Mouse (Mus musculus) MEL (cell line): ENCODE results near the gene Glrp1.

Experiments used
- CTCF ChIP-seq, 3 experiments: IDR thresholded peaks in 2 of 3; conservative IDR thresholded peaks in 1 of 3; 2 replicates each; pipeline ENCODE4 v1.5.1; 2011 to 2012; ENCODE audit warnings: low read length in 3 of 3, low read depth in 2 of 3, mild to moderate bottlenecking in 2 of 3, improper control_type of control experiment in 1 of 3, inconsistent platforms in 1 of 3, mixed read lengths in 1 of 3, moderate library complexity in 1 of 3; ENCODE audit not compliant: control insufficient read depth in 1 of 3, insufficient read depth in 1 of 3, poor library complexity in 1 of 3, severe bottlenecking in 1 of 3
- EP300 ChIP-seq, 2 experiments: IDR thresholded peaks; 2 replicates each; pipeline ENCODE4 v1.6.1; 2011; ENCODE audit warnings: improper control_type of control experiment in 2 of 2, low read length in 2 of 2, low read depth in 1 of 2, mild to moderate bottlenecking in 1 of 2
- GATA1 ChIP-seq: IDR thresholded peaks from 2 replicates; pipeline ENCODE4 v1.6.1; 2011; ENCODE audit warnings: low read depth, low read length, improper control_type of control experiment
- HCFC1 ChIP-seq: IDR thresholded peaks from 2 replicates; pipeline ENCODE4 v1.6.1; 2012; ENCODE audit warnings: low read depth, mild to moderate bottlenecking, inconsistent platforms, low read length, improper control_type of control experiment, moderate library complexity
- NRF1 ChIP-seq: IDR thresholded peaks from 2 replicates; pipeline ENCODE4 v1.6.1; 2014; ENCODE audit warnings: low read depth, mild to moderate bottlenecking, inconsistent platforms, low read length, improper control_type of control experiment, moderate library complexity; ENCODE audit not compliant: poor library complexity, insufficient read depth, severe bottlenecking
- SMC3 ChIP-seq: IDR thresholded peaks from 2 replicates; pipeline ENCODE4 v1.6.1; 2011; ENCODE audit warnings: low read depth, low read length, improper control_type of control experiment
- USF2 ChIP-seq, 2 experiments: IDR thresholded peaks; 2 replicates each; pipeline ENCODE4 v1.6.1; 2011 to 2012; ENCODE audit warnings: improper control_type of control experiment in 2 of 2, low read length in 2 of 2, borderline replicate concordance in 1 of 2, inconsistent platforms in 1 of 2, low read depth in 1 of 2, mild to moderate bottlenecking in 1 of 2; ENCODE audit not compliant: insufficient read depth in 1 of 2
- ZC3H11A ChIP-seq: IDR thresholded peaks from 2 replicates; pipeline ENCODE4 v1.6.1; 2012; ENCODE audit warnings: low read depth, mild to moderate bottlenecking, inconsistent platforms, low read length, improper control_type of control experiment
- ZNF384 ChIP-seq: IDR thresholded peaks from 2 replicates; pipeline ENCODE4 v1.6.1; 2012; ENCODE audit warnings: low read depth, mild to moderate bottlenecking, inconsistent platforms, low read length, improper control_type of control experiment

GRCm38 (mm10) chr1:88464109-88464905 is 45.6 kb downstream of the Glrp1 start:
- TF ChIP-seq ZNF384 (no peak), GATA1 (no peak), USF2 (IDR thresholded peaks at IDR 0.05; ENCODE audit: borderline replicate concordance in 1 of 2, insufficient read depth in 1 of 2, low read depth in 1 of 2, low read length in 2 of 2) (no peak), EP300 (IDR thresholded peaks at IDR 0.05; ENCODE audit: low read depth in 1 of 2, low read length in 2 of 2) (no peak), HCFC1 (no peak), ZC3H11A (no peak), SMC3 (no peak), NRF1 (no peak), CTCF (IDR thresholded peaks at IDR 0.05 in 2 of 3, conservative IDR thresholded peaks at IDR 0.05 in 1 of 3; ENCODE audit: control insufficient read depth in 1 of 3, insufficient read depth in 1 of 3, low read depth in 2 of 3, low read length in 3 of 3, poor library complexity in 1 of 3, severe bottlenecking in 1 of 3) (no peak)
